Mouse (Mus musculus) heart, embryonic 10.5 days (tissue): ENCODE measurements at regions not wholly inside any gene's neighbourhood (a gene's known extent, or its start where the extent isn't known, plus 50 kb on each side); places are given as distances from the start of the nearest gene placed in this dataset.

Source experiments
- DNase-seq: peaks from one replicate; pipeline ENCODE4 v3.0.0-alpha.2; 2017; ENCODE audit warnings: low spot score
- H3K27ac ChIP-seq: fragments of 300-500 bp; sonication (generic); 2 replicates; pipeline ENCODE4 v1.5.1; 2016; ENCODE audit warnings: mild to moderate bottlenecking
- H3K27me3 ChIP-seq: fragments of 300-500 bp; sonication (generic); 2 replicates; pipeline ENCODE4 v1.6.1; 2016; ENCODE audit warnings: mild to moderate bottlenecking; ENCODE audit not compliant: poor library complexity, insufficient read depth, severe bottlenecking
- H3K36me3 ChIP-seq: fragments of 300-500 bp; sonication (generic); 2 replicates; pipeline ENCODE4 v1.6.1; 2016; ENCODE audit warnings: mild to moderate bottlenecking, moderate library complexity
- H3K4me1 ChIP-seq: fragments of 300-500 bp; sonication (generic); 2 replicates; pipeline ENCODE4 v1.6.1; 2016; ENCODE audit warnings: mild to moderate bottlenecking
- H3K4me3 ChIP-seq: fragments of 300-500 bp; sonication (generic); 2 replicates; pipeline ENCODE4 v1.5.1; 2016; ENCODE audit warnings: mild to moderate bottlenecking, moderate library complexity
- H3K9me3 ChIP-seq: fragments of 300-500 bp; sonication (generic); 2 replicates; pipeline ENCODE4 v1.6.1; 2016; ENCODE audit warnings: mild to moderate bottlenecking, moderate library complexity
- WGBS: fragments of 180-500 bp; shearing (Covaris S2); methylation state at CpG from one replicate; pipeline ENCODE4 v1.1.7; 2016; 5-methylcytosine and 5-hydroxymethylcytosine counted together

- H3K4me3 ChIP-seq: no peak overlapping the region
- no peak for DNase-seq
- H3K4me1 ChIP-seq: no peaks in the 10 kb centered on the region
- H3K27ac ChIP-seq: no peak overlapping the region
- H3K9me3 ChIP-seq: no peaks in the 10 kb centered on the region
- H3K36me3 ChIP-seq: no peaks in the 10 kb centered on the region
- H3K27me3 ChIP-seq: no peaks in the 10 kb centered on the region
- 83% methylated on average over 6 of the region's 6 CpGs for WGBS
Measured at GRCm38 (mm10) chr1:35865263-35865662, 202.9 kb upstream of the Hs6st1 start.

GRCm38 (mm10) chr1:35866643-35867042 is 201.6 kb upstream of the Hs6st1 start:
- H3K27ac ChIP-seq: no peak overlapping the region
- peaks cover 6% of the 10 kb centered on the region for H3K4me1 ChIP-seq
- H3K36me3 ChIP-seq: no peaks in the 10 kb centered on the region
- no peaks in the 10 kb centered on the region for H3K9me3 ChIP-seq
- DNase-seq: no peak
- WGBS: 76% methylated on average over 12 of the region's 12 CpGs
- H3K4me3 ChIP-seq: no peak overlapping the region
- no peaks in the 10 kb centered on the region for H3K27me3 ChIP-seq

- Histone ChIP-seq H3K27me3 (no peaks in the 10 kb centered on the region), H3K4me3 (no peak overlapping the region), H3K27ac (no peak overlapping the region), H3K9me3 (no peaks in the 10 kb centered on the region), H3K36me3 (no peaks in the 10 kb centered on the region), H3K4me1 (peaks cover 6% of the 10 kb centered on the region)
- WGBS: 55% methylated on average over 17 of the region's 17 CpGs
- DNase-seq: no peak
Measured at GRCm38 (mm10) chr1:35869381-35870143, 198.6 kb upstream of the Hs6st1 start.

GRCm38 (mm10) chr1:35870144-35870827 is 197.9 kb upstream of the Hs6st1 start:
- H3K27ac ChIP-seq: no peak overlapping the region; the same call in 1 of the 2 replicates
- DNase-seq: no peak
- no peak overlapping the region for H3K4me3 ChIP-seq
- WGBS: 80% methylated on average over 9 of the region's 9 CpGs
- no peaks in the 10 kb centered on the region for H3K27me3 ChIP-seq
- no peaks in the 10 kb centered on the region for H3K9me3 ChIP-seq
- no peaks in the 10 kb centered on the region for H3K36me3 ChIP-seq
- peaks cover 12% of the 10 kb centered on the region for H3K4me1 ChIP-seq

- Histone ChIP-seq H3K4me1 (peaks cover 19% of the 10 kb centered on the region), H3K4me3 (no peak overlapping the region), H3K27ac (no peak overlapping the region), H3K27me3 (no peaks in the 10 kb centered on the region), H3K36me3 (no peaks in the 10 kb centered on the region), H3K9me3 (no peaks in the 10 kb centered on the region)
- DNase-seq: no peak
- 86% methylated on average over 2 of the region's 2 CpGs for WGBS
Measured at GRCm38 (mm10) chr1:35873038-35873437, 195.2 kb upstream of the Hs6st1 start.

- Histone ChIP-seq H3K27ac (peak overlapping the region; percentile 49; the same call in 1 of the 2 replicates), H3K36me3 (no peaks in the 10 kb centered on the region), H3K9me3 (no peaks in the 10 kb centered on the region), H3K27me3 (no peaks in the 10 kb centered on the region), H3K4me1 (peaks cover 28% of the 10 kb centered on the region), H3K4me3 (no peak overlapping the region)
- DNase-seq: no peak
- 60% methylated on average over 11 of the region's 11 CpGs for WGBS
Measured at GRCm38 (mm10) chr1:35875210-35875811, 192.9 kb upstream of the Hs6st1 start.

- Histone ChIP-seq H3K36me3 (no peaks in the 10 kb centered on the region), H3K9me3 (no peaks in the 10 kb centered on the region), H3K27me3 (no peaks in the 10 kb centered on the region), H3K27ac (no peak overlapping the region), H3K4me1 (peaks cover 26% of the 10 kb centered on the region), H3K4me3 (no peak overlapping the region)
- DNase-seq: peak; percentile 60
- WGBS: 89% methylated on average over 4 of the region's 4 CpGs
Measured at GRCm38 (mm10) chr1:35878426-35878825, 189.8 kb upstream of the Hs6st1 start.

- H3K4me3 ChIP-seq: no peak overlapping the region
- H3K36me3 ChIP-seq: no peaks in the 10 kb centered on the region
- peak; percentile 73 for DNase-seq
- 45% methylated on average over 11 of the region's 11 CpGs for WGBS
- no peaks in the 10 kb centered on the region for H3K27me3 ChIP-seq
- H3K27ac ChIP-seq: peak overlapping the region; percentile 32; the same call in 1 of the 2 replicates
- peaks cover 28% of the 10 kb centered on the region for H3K4me1 ChIP-seq
- no peaks in the 10 kb centered on the region for H3K9me3 ChIP-seq
Measured at GRCm38 (mm10) chr1:35879388-35880093, 188.7 kb upstream of the Hs6st1 start.

- Histone ChIP-seq H3K4me1 (peaks cover 17% of the 10 kb centered on the region), H3K27me3 (no peaks in the 10 kb centered on the region), H3K9me3 (no peaks in the 10 kb centered on the region), H3K27ac (no peak overlapping the region), H3K4me3 (no peak overlapping the region), H3K36me3 (no peaks in the 10 kb centered on the region)
- DNase-seq: peak; percentile 51
- 80% methylated on average over 6 of the region's 6 CpGs for WGBS
Measured at GRCm38 (mm10) chr1:35880562-35881265, 187.5 kb upstream of the Hs6st1 start.

- peaks cover 15% of the 10 kb centered on the region; the same call in 1 of the 2 replicates for H3K4me1 ChIP-seq
- no peaks in the 10 kb centered on the region for H3K9me3 ChIP-seq
- peak; percentile 27 for DNase-seq
- 83% methylated on average over 4 of the region's 4 CpGs for WGBS
- H3K4me3 ChIP-seq: no peak overlapping the region
- H3K27me3 ChIP-seq: no peaks in the 10 kb centered on the region
- no peaks in the 10 kb centered on the region for H3K36me3 ChIP-seq
- H3K27ac ChIP-seq: no peak overlapping the region
Measured at GRCm38 (mm10) chr1:35881521-35881920, 186.7 kb upstream of the Hs6st1 start.

- H3K36me3 ChIP-seq: no peaks in the 10 kb centered on the region
- 44% methylated on average over 1 of the region's 1 CpGs for WGBS
- H3K27ac ChIP-seq: no peak overlapping the region
- H3K4me1 ChIP-seq: peaks cover 15% of the 10 kb centered on the region; the same call in 1 of the 2 replicates
- no peak overlapping the region for H3K4me3 ChIP-seq
- no peaks in the 10 kb centered on the region for H3K27me3 ChIP-seq
- no peaks in the 10 kb centered on the region for H3K9me3 ChIP-seq
- DNase-seq: no peak
Measured at GRCm38 (mm10) chr1:35882101-35882500, 186.1 kb upstream of the Hs6st1 start.
